Mouse (Mus musculus): ENCODE results near the gene Ppp1r15a.
"Not testable (repeated sequence)": the region's sequence is repeated elsewhere in the genome, so short reads cannot be mapped to it uniquely, and the experiment has no call there.

The Ppp1r15a gene

GRCm38 (mm10) chr7:45486761-45487415 is 39.2 kb downstream of the Ppp1r15a start, which contains the start of gene Gm45808:
Gene Gm45808, minus strand, starts transcription at chr7:45486811.
- in situ Hi-C loops (cut with MboI, MseI) = no loop called here

GRCm38 (mm10) chr7:45486158-45486557 is 39.9 kb downstream of the Ppp1r15a start:
- in situ Hi-C loops (cut with MboI, MseI) = no loop called here

- in situ Hi-C loops (cut with MboI, MseI) = not testable (repeated sequence)
Observed at GRCm38 (mm10) chr7:45484985-45485384, 41.1 kb downstream of the Ppp1r15a start.

- in situ Hi-C loops (cut with MboI, MseI) = no loop called here
Observed at GRCm38 (mm10) chr7:45482166-45482565, 43.9 kb downstream of the Ppp1r15a start.

DNA sequence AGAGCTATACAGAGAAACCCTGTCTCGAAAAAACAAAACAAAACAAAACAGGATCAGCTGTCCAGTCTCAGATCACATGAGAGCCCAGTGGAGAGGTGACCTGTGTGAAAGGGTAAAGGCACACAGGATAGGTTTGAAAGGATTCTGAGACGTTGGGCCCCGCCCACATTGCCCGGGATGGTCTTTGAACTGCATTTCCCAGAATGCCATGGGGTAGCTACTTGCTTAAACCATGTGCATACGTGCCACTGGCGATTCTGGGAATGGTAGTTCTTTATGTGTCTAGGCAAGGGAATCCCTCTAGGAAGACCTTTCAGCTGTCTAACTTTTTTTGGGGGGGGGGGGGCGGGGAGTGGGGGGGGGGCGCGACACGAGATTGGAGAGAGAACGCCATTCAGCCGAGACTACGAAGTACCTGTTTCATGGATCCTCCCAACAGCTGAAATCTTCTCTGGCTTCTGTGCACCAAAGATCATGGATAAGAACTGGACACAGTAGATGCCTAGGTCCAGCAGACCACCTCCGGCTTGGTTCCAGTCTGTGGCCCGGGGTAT is 44.6 kb downstream of the Ppp1r15a start, which contains the start of gene Tulp2:
Gene Tulp2, plus strand, starts transcription at position 504 of the 554 bp plus-strand sequence.
- in situ Hi-C loops (cut with MboI, MseI) = no loop called here

- in situ Hi-C loops (cut with MboI, MseI) = not testable (repeated sequence)
Observed at GRCm38 (mm10) chr7:45480310-45480709, 45.8 kb downstream of the Ppp1r15a start.

- in situ Hi-C loops (cut with MboI, MseI) = loop anchor here (5.0 kb wide), 1 partner anchor 84 kb away; no protein-coding TSS in a partner anchor
Observed at GRCm38 (mm10) chr7:45478774-45479173, 47.3 kb downstream of the Ppp1r15a start.

DNA sequence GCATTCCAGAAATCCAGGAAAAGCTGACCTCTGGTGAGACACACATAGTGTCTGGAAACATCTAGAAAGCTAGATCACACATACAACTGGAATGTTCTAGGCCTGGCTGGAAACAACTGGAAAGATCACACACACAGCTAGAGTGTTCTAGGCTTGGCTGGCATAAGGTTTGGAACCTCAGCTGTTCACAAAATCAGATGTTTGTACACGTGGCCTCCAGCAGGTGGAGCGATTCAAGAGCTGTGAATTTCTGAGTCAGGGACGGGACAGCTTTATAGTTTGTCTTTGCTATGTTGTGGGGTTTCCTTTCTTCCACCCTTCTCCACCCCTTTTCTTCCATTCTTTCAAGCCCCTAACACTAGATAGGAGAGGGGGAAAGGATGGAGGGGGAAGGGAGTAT is 49.1 kb downstream of the Ppp1r15a start:
- in situ Hi-C loops (cut with MboI, MseI) = loop anchor here (5.0 kb wide), 1 partner anchor 85 kb away; no protein-coding TSS in a partner anchor

DNA sequence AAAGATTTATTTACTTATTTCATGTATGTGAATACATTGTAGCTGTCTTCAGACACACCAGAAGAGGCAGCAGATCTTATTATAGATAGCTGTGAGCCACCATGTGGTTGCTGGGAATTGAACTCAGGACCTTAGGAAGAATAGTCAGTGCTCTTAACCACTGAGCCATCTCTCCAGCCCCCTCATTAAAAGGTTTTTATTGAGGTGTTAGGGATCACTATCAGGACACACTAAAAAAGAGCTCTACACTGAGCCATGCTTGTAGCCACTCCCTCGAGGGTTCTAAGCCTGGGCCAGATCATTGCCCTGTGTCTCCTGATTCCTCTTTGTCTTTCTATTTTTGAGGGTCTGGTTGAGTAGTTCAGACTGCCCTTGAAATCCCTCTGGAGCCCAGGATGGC is 49.6 kb downstream of the Ppp1r15a start:
- in situ Hi-C loops (cut with MboI, MseI) = loop anchor here (5.0 kb wide), 1 partner anchor 86 kb away; no protein-coding TSS in a partner anchor

DNA sequence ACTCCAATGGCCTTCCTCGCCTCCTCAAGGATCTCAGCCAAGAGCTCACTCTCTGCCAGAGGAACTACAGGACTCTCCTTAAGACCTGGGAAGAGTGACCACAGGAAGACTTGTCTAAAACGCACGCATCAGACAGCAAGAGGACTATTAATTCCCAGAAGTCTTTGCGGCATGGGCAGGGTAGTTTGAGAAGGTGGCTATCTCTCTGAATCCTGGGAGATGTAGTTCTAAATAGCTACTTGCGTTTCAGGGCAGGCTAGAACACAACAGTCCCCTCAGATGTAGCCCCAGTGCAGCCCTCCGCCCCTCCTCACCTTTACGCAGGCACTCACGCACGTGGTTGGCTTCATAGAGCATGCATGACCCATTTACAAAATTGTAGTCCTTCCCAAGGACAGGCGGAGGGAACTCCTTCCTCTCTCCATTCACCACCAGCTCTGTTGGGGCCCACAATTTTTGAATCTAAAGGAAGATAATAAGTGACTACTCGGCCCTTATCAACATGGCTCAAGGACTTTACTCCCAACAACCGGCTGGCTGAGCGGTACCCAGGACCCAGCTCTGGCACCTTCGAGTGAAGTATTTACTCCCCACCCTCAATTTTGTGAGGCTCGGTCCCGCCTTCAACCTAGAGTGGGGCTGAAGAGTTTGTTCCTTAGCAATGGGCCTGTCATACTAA is 50.6 kb downstream of the Ppp1r15a start:
- in situ Hi-C loops (cut with MboI, MseI) = loop anchor here (5.0 kb wide), 1 partner anchor 87 kb away; no protein-coding TSS in a partner anchor

Data from T-helper 17 cell (primary cell).